Mouse (Mus musculus): ENCODE data around the gene Nkd1. TPM values are rescaled to one million over a fixed set of nuclear protein-coding genes. Genes with fewer than 3 reads are reported as not detected.

Nkd1 gene
- polyA plus RNA-seq, 1 experiment = 21.5 TPM

GRCm38 (mm10) chr8:88627265-88627991 lies 106.3 kb downstream of the Nkd1 start:
- peak; percentile 74 to 82 for DNase-seq
- 1% methylated on average over 104 of the region's 105 CpGs for WGBS
- H3K27me3 ChIP-seq (ENCODE audit: control insufficient read depth, insufficient read depth, low read length) = no peaks in the 10 kb centered on the region
- H3K4me3 ChIP-seq (replicated peaks; ENCODE audit: insufficient read depth, low read depth, low read length) = peak overlapping the region; percentile 60
- TF ChIP-seq CTCF (IDR thresholded peaks at IDR 0.05; ENCODE audit: borderline replicate concordance, insufficient read depth, low read depth, low read length) = no peak
- peak; percentile 50; the same call in 1 of the 2 replicates for TF ChIP-seq POLR2A (IDR thresholded peaks at IDR 0.05; ENCODE audit: borderline replicate concordance, insufficient read depth, low read length)
- peaks cover 22% of the 10 kb centered on the region for H3K4me1 ChIP-seq (ENCODE audit: control insufficient read depth, insufficient read depth, low read length)
- H3K27ac ChIP-seq (ENCODE audit: insufficient read depth, low read length) = peak overlapping the region; percentile 70

DNA sequence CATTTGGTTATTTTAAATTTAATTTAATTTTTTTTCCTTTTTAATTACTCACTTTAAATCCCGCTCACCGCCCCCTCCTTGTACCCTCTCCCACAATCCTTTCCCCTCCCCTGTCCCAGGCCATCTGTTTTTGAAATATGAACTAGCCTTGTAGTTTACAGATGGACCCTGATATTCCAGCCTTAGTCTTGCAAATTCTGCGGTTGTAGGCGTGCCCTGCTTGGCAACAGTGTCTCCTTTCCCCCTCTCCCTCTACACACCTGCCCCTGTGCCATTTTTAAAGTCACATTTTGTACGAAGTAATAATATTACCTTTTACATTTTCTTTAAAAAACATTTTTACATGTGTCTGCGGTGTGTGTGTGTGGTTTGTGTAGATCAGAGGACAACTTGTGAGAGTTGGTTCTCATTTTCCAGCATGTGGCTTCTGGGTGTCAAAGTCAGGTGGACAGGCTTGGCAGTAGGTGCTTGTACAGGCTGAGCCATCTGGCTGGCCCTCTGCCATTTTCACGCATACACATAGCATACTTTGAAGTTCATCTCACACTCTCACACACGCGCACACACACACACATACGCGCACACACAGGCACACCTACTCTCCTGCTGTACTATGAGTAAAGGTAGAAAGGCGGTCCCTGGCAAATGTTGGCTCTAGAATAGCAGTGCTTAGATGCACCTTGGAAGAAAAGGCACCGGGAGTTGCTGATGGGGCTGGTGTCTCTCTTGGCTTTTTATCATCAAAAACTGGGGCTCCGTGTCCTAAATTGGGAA lies 107.0 kb downstream of the Nkd1 start:
- Histone ChIP-seq H3K4me1 (ENCODE audit: control insufficient read depth, insufficient read depth, low read length) (peaks cover 15% of the 10 kb centered on the region), H3K4me3 (replicated peaks; ENCODE audit: insufficient read depth, low read depth, low read length) (peak overlapping the region; percentile 59), H3K27ac (ENCODE audit: insufficient read depth, low read length) (no peak overlapping the region), H3K27me3 (ENCODE audit: control insufficient read depth, insufficient read depth, low read length) (no peaks in the 10 kb centered on the region)
- WGBS = 64% methylated on average over 14 of the region's 14 CpGs
- peak; percentile 38 to 50 for DNase-seq
- TF ChIP-seq POLR2A (IDR thresholded peaks at IDR 0.05; ENCODE audit: borderline replicate concordance, insufficient read depth, low read length) (no peak), CTCF (IDR thresholded peaks at IDR 0.05; ENCODE audit: borderline replicate concordance, insufficient read depth, low read depth, low read length) (no peak)

- Histone ChIP-seq H3K4me1 (ENCODE audit: control insufficient read depth, insufficient read depth, low read length) (peaks cover 3% of the 10 kb centered on the region; the same call in 1 of the 2 replicates), H3K27me3 (ENCODE audit: control insufficient read depth, insufficient read depth, low read length) (no peaks in the 10 kb centered on the region), H3K4me3 (replicated peaks; ENCODE audit: insufficient read depth, low read depth, low read length) (no peak overlapping the region), H3K27ac (ENCODE audit: insufficient read depth, low read length) (no peak overlapping the region)
- TF ChIP-seq CTCF (IDR thresholded peaks at IDR 0.05; ENCODE audit: borderline replicate concordance, insufficient read depth, low read depth, low read length) (no peak), POLR2A (IDR thresholded peaks at IDR 0.05; ENCODE audit: borderline replicate concordance, insufficient read depth, low read length) (no peak)
- no peak for DNase-seq
- WGBS = 87% methylated on average over 4 of the region's 4 CpGs
Observed at GRCm38 (mm10) chr8:88630225-88630624, 109.1 kb downstream of the Nkd1 start.

DNA sequence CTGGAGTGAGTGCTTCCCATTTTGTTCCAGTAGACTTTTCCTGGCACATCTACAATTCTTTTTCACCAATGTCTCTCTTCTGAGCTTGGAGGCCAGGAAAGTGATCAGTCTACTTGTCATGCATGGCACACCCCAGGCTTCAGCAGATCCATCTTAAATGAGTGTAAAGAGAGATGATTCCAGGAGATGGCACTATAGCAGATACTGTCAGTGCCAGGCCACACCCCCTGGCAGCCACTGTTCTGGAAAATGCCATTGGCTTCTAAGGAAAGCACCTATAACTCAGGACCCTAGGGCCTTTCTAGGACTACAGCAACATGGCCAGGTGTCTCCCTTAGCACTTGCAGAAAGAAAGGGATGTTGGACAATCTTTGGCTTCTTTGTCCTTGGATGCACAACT lies 109.9 kb downstream of the Nkd1 start:
- Histone ChIP-seq H3K27me3 (ENCODE audit: control insufficient read depth, insufficient read depth, low read length) (no peaks in the 10 kb centered on the region), H3K4me3 (replicated peaks; ENCODE audit: insufficient read depth, low read depth, low read length) (no peak overlapping the region), H3K27ac (ENCODE audit: insufficient read depth, low read length) (no peak overlapping the region), H3K4me1 (ENCODE audit: control insufficient read depth, insufficient read depth, low read length) (peaks cover 3% of the 10 kb centered on the region; the same call in 1 of the 2 replicates)
- DNase-seq = no peak
- TF ChIP-seq POLR2A (IDR thresholded peaks at IDR 0.05; ENCODE audit: borderline replicate concordance, insufficient read depth, low read length) = no peak
- TF ChIP-seq CTCF (IDR thresholded peaks at IDR 0.05; ENCODE audit: borderline replicate concordance, insufficient read depth, low read depth, low read length) = peak; percentile 19; the same call in 1 of the 2 replicates

DNA sequence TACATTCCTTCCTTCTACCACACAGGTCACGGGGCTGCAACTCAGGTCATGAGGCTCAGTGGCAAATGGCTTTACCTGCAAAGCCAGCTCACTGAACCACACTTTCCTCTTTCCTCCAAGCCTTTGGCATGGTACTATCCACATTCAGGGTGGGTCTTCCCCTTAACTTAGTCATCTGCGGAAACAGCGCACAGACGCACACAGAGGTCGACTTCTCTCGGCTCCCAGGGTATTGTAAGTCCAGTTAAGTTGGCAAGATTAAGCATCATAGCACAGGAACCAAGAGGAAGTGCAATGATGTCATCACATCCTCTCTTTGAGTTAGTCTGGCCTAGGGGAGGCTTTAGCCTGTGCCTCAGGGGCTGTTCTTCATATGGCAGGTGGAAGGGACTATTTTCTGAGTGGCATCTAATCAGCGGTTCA lies 112.2 kb downstream of the Nkd1 start:
- no peak overlapping the region for H3K27ac ChIP-seq (ENCODE audit: insufficient read depth, low read length)
- TF ChIP-seq CTCF (IDR thresholded peaks at IDR 0.05; ENCODE audit: borderline replicate concordance, insufficient read depth, low read depth, low read length) (no peak), POLR2A (IDR thresholded peaks at IDR 0.05; ENCODE audit: borderline replicate concordance, insufficient read depth, low read length) (no peak)
- no peaks in the 10 kb centered on the region for H3K27me3 ChIP-seq (ENCODE audit: control insufficient read depth, insufficient read depth, low read length)
- peaks cover 2% of the 10 kb centered on the region; the same call in 1 of the 2 replicates for H3K4me1 ChIP-seq (ENCODE audit: control insufficient read depth, insufficient read depth, low read length)
- H3K4me3 ChIP-seq (replicated peaks; ENCODE audit: insufficient read depth, low read depth, low read length) = no peak overlapping the region
- 89% methylated on average over 7 of the region's 7 CpGs for WGBS
- DNase-seq = no peak

GRCm38 (mm10) chr8:88635474-88636397 lies 114.6 kb downstream of the Nkd1 start, which contains the start of gene Snx20:
Gene Snx20, minus strand, starts transcription at chr8:88636128.
- no peak within 1 kb of the TSS for H3K4me3 ChIP-seq (replicated peaks; ENCODE audit: insufficient read depth, low read depth, low read length)
- no peaks in the 10 kb centered on the region for H3K4me1 ChIP-seq (ENCODE audit: control insufficient read depth, insufficient read depth, low read length)
- WGBS = 85% methylated on average over 14 of the region's 14 CpGs
- TF ChIP-seq CTCF (IDR thresholded peaks at IDR 0.05; ENCODE audit: borderline replicate concordance, insufficient read depth, low read depth, low read length) (no peak), POLR2A (IDR thresholded peaks at IDR 0.05; ENCODE audit: borderline replicate concordance, insufficient read depth, low read length) (no peak)
- no peaks in the 10 kb centered on the region for H3K27me3 ChIP-seq (ENCODE audit: control insufficient read depth, insufficient read depth, low read length)
- no peak within 1 kb of the TSS for H3K27ac ChIP-seq (ENCODE audit: insufficient read depth, low read length)
- DNase-seq = no peak
